Mouse (Mus musculus): ENCODE measurements around the gene Rrp8. TPM values are rescaled to one million over a fixed set of nuclear protein-coding genes. Genes with fewer than 3 reads are reported as not detected.
A peak's percentile ranks its signal among the peaks of the same experiment; 100 is the strongest.

Rrp8 gene
- polyA plus RNA-seq, 1 experiment from 2014 or later = 41.2 TPM

DNA sequence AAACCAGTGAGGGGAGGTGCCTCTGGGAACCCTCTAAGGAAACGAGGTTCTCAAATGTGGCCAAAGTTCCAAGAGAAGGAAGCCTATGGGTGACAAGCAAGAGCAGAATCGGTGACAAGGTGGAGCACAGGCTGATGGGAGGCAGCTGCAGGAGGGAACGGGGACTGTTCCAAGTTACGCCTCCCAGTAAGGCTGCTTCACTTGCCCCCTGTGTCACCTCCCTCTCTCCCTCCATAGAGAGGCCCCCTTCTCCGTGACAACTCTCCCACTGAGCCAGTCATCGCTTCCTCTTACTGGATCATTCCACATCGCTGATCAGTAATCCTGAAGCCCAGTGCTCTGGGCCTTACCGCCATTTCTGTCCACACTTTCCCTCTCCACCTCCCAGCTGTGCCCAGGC, 37.5 kb upstream of the Rrp8 start:
- H3K27ac ChIP-seq (ENCODE audit: low read depth, low read length) = no peak overlapping the region
- no peaks in the 10 kb centered on the region for H3K27me3 ChIP-seq (ENCODE audit: control insufficient read depth, insufficient read depth, low read length)
- H3K9ac ChIP-seq (ENCODE audit: low read length) = no peak overlapping the region
- H3K36me3 ChIP-seq (ENCODE audit: control insufficient read depth, insufficient read depth, low read length) = peaks cover 21% of the 10 kb centered on the region; the same call in 1 of the 2 replicates
- ATAC-seq (ENCODE audit: low FRiP score) (peak; percentile 41; the same call in 1 of the 2 replicates), DNase-seq (ENCODE audit: low spot score, missing footprints) (no peak)
- WGBS = 29% methylated on average over 8 of the region's 8 CpGs
- H3K4me2 ChIP-seq = no peak overlapping the region
- no peaks in the 10 kb centered on the region for H3K9me3 ChIP-seq (ENCODE audit: control insufficient read depth, low read length)
- H3K4me3 ChIP-seq (ENCODE audit: low read depth, low read length) = no peak overlapping the region
- peaks cover 14% of the 10 kb centered on the region for H3K4me1 ChIP-seq (ENCODE audit: control insufficient read depth, insufficient read depth, low read length)

DNA sequence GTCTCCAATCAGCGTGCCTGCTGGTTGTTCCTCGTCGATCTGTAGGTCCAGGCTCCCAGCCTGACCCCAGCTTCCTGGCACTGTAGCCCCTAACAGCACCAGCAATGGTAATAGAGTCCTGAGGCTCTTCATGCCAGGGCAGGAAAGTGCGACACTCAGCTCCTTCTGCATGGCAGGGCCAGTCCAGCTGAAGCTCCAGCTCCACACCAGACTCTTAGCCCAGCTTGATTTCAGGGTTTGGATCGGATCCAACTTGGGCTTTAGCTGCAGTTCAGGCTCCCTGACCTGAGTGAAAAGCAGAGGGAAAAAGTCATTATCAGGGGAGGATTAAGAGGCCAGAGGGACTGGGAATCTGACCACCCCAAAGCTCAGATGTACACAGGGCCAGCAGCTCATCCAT, 35.9 kb upstream of the Rrp8 start:
- DNase-seq (ENCODE audit: low spot score, missing footprints) = no peak
- Histone ChIP-seq H3K4me1 (ENCODE audit: control insufficient read depth, insufficient read depth, low read length) (peaks cover 17% of the 10 kb centered on the region), H3K4me3 (ENCODE audit: low read depth, low read length) (no peak overlapping the region), H3K9ac (ENCODE audit: low read length) (no peak overlapping the region), H3K27me3 (ENCODE audit: control insufficient read depth, insufficient read depth, low read length) (no peaks in the 10 kb centered on the region), H3K27ac (ENCODE audit: low read depth, low read length) (no peak overlapping the region), H3K9me3 (ENCODE audit: control insufficient read depth, low read length) (no peaks in the 10 kb centered on the region), H3K36me3 (ENCODE audit: control insufficient read depth, insufficient read depth, low read length) (peaks cover 21% of the 10 kb centered on the region; the same call in 1 of the 2 replicates), H3K4me2 (no peak overlapping the region)
- ATAC-seq (ENCODE audit: low FRiP score) = no peak
- 70% methylated on average over 5 of the region's 5 CpGs for WGBS

- Histone ChIP-seq H3K27ac (ENCODE audit: low read depth, low read length) (no peak overlapping the region), H3K36me3 (ENCODE audit: control insufficient read depth, insufficient read depth, low read length) (peaks cover 21% of the 10 kb centered on the region; the same call in 1 of the 2 replicates), H3K4me2 (no peak overlapping the region), H3K9me3 (ENCODE audit: control insufficient read depth, low read length) (no peaks in the 10 kb centered on the region), H3K27me3 (ENCODE audit: control insufficient read depth, insufficient read depth, low read length) (no peaks in the 10 kb centered on the region), H3K4me3 (ENCODE audit: low read depth, low read length) (no peak overlapping the region), H3K9ac (ENCODE audit: low read length) (no peak overlapping the region), H3K4me1 (ENCODE audit: control insufficient read depth, insufficient read depth, low read length) (peaks cover 24% of the 10 kb centered on the region)
- DNase-seq (ENCODE audit: low spot score, missing footprints) (no peak), ATAC-seq (ENCODE audit: low FRiP score) (no peak)
- WGBS = 94% methylated on average over 15 of the region's 15 CpGs
Measured at GRCm38 (mm10) chr7:105772331-105772730, 35.1 kb upstream of the Rrp8 start.

DNA sequence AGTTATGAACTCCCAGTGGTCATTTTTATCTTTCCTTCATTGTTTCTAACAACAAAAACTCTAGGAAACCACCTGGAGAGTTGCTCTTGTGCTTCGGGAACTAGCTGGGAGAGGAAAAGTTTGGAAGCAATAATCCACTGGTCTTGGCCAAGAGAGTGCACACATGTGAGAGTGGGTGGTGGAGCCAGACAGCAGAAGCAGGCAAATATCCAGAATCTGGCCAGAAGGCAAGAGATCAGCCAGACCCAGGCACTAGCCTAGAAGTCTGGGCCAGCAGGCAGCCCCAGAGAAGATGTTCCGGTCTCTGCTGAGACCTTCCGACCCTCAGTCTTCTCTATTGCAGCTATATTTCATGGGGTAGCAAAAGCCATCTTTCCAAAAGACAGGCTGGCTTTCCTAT, 32.8 kb upstream of the Rrp8 start:
- DNase-seq (ENCODE audit: low spot score, missing footprints) (no peak), ATAC-seq (ENCODE audit: low FRiP score) (no peak)
- Histone ChIP-seq H3K4me3 (ENCODE audit: low read depth, low read length) (no peak overlapping the region), H3K27ac (ENCODE audit: low read depth, low read length) (no peak overlapping the region), H3K9me3 (ENCODE audit: control insufficient read depth, low read length) (no peaks in the 10 kb centered on the region), H3K36me3 (ENCODE audit: control insufficient read depth, insufficient read depth, low read length) (peaks cover 28% of the 10 kb centered on the region; the same call in 1 of the 2 replicates), H3K4me1 (ENCODE audit: control insufficient read depth, insufficient read depth, low read length) (peaks cover 21% of the 10 kb centered on the region), H3K9ac (ENCODE audit: low read length) (no peak overlapping the region), H3K27me3 (ENCODE audit: control insufficient read depth, insufficient read depth, low read length) (no peaks in the 10 kb centered on the region), H3K4me2 (no peak overlapping the region)
- 94% methylated on average over 3 of the region's 3 CpGs for WGBS

DNA sequence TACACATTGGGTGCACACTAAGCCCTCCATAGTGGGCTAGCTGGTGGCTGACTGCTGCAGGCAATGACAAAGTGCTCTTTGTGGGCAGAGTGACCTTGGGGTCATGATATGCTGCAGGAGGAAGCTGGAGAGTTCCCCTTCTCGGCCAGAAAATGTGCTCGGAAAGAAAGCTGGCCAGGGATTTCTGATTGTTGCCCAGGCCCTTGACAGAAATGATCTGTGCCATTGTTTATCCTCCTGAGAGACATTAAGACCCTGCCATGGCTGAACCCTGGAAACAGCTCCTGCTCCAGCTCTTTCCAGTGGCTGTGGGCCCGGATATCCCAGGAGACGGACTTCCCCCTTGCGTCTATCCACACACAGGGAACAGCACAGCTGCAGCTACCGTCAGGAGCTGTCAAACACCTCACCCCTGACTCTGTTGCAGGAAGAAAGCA, 30.6 kb upstream of the Rrp8 start:
- 18% methylated on average over 6 of the region's 6 CpGs for WGBS
- no peak for DNase-seq (ENCODE audit: low spot score, missing footprints)
- Histone ChIP-seq H3K4me3 (ENCODE audit: low read depth, low read length) (no peak overlapping the region), H3K36me3 (ENCODE audit: control insufficient read depth, insufficient read depth, low read length) (peaks cover 44% of the 10 kb centered on the region), H3K4me2 (peak overlapping the region; percentile 16; the same call in 1 of the 2 replicates), H3K9ac (ENCODE audit: low read length) (0 out of 2 replicates have a peak overlapping the region, but pooled peaks have one; percentile 0), H3K4me1 (ENCODE audit: control insufficient read depth, insufficient read depth, low read length) (peaks cover 19% of the 10 kb centered on the region), H3K9me3 (ENCODE audit: control insufficient read depth, low read length) (no peaks in the 10 kb centered on the region), H3K27ac (ENCODE audit: low read depth, low read length) (peak overlapping the region; percentile 52), H3K27me3 (ENCODE audit: control insufficient read depth, insufficient read depth, low read length) (peaks cover 20% of the 10 kb centered on the region)
- ATAC-seq (ENCODE audit: low FRiP score) = peak; percentile 81

GRCm38 (mm10) chr7:105764331-105764730, 27.1 kb upstream of the Rrp8 start:
- Histone ChIP-seq H3K27ac (ENCODE audit: low read depth, low read length) (no peak overlapping the region), H3K4me3 (ENCODE audit: low read depth, low read length) (no peak overlapping the region), H3K36me3 (ENCODE audit: control insufficient read depth, insufficient read depth, low read length) (peaks cover 38% of the 10 kb centered on the region), H3K9me3 (ENCODE audit: control insufficient read depth, low read length) (no peaks in the 10 kb centered on the region), H3K4me1 (ENCODE audit: control insufficient read depth, insufficient read depth, low read length) (peaks cover 23% of the 10 kb centered on the region), H3K27me3 (ENCODE audit: control insufficient read depth, insufficient read depth, low read length) (peaks cover 32% of the 10 kb centered on the region), H3K4me2 (no peak overlapping the region), H3K9ac (ENCODE audit: low read length) (no peak overlapping the region)
- DNase-seq (ENCODE audit: low spot score, missing footprints) (no peak), ATAC-seq (ENCODE audit: low FRiP score) (no peak)
- WGBS = 93% methylated on average over 11 of the region's 11 CpGs

DNA sequence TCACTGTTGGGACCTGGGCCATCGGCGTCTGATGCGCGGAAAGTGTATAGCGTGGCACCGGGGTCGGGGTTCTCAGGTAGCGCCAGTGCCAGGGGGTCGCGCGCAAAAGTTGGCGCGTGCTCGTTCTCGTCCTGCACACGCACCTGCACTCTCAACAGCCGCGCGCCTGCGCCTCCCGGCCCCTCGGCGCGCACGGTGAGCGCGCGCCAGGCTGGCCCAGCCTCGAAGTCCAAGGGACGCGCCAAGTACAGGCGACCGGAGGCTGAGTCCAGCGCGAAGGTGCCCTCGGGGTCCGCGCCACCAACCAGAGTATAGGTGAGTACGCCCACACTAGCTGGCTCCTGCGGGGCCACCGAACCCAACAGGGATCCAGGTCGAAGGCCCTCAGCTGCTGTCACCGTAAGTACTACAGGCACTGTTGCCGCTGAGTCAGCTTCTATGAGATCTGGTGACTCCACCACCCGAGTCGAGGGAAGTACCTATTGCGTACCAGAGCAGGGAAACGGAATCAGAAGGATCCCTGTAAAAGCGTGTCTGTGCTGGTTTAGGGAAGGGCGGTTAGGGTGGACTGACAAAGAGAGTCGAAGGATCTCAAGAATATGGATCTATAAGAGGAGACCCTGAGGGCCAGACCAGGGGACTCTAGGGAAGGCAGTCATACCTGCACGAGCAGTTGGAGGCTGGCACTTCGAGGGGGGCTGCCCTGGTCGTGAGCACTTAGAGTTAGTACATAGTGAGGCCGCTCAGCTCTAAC, 25.5 kb upstream of the Rrp8 start:
- DNase-seq (ENCODE audit: low spot score, missing footprints) = peak; percentile 93
- peaks cover 8% of the 10 kb centered on the region for H3K4me1 ChIP-seq (ENCODE audit: control insufficient read depth, insufficient read depth, low read length)
- peaks cover 32% of the 10 kb centered on the region for H3K27me3 ChIP-seq (ENCODE audit: control insufficient read depth, insufficient read depth, low read length)
- no peaks in the 10 kb centered on the region for H3K9me3 ChIP-seq (ENCODE audit: control insufficient read depth, low read length)
- H3K4me3 ChIP-seq (ENCODE audit: low read depth, low read length) = no peak overlapping the region
- no peak overlapping the region for H3K9ac ChIP-seq (ENCODE audit: low read length)
- peaks cover 50% of the 10 kb centered on the region for H3K36me3 ChIP-seq (ENCODE audit: control insufficient read depth, insufficient read depth, low read length)
- WGBS = 15% methylated on average over 55 of the region's 55 CpGs
- peak; percentile 17; the same call in 1 of the 2 replicates for ATAC-seq (ENCODE audit: low FRiP score)
- H3K4me2 ChIP-seq = no peak overlapping the region
- no peak overlapping the region for H3K27ac ChIP-seq (ENCODE audit: low read depth, low read length)

DNA sequence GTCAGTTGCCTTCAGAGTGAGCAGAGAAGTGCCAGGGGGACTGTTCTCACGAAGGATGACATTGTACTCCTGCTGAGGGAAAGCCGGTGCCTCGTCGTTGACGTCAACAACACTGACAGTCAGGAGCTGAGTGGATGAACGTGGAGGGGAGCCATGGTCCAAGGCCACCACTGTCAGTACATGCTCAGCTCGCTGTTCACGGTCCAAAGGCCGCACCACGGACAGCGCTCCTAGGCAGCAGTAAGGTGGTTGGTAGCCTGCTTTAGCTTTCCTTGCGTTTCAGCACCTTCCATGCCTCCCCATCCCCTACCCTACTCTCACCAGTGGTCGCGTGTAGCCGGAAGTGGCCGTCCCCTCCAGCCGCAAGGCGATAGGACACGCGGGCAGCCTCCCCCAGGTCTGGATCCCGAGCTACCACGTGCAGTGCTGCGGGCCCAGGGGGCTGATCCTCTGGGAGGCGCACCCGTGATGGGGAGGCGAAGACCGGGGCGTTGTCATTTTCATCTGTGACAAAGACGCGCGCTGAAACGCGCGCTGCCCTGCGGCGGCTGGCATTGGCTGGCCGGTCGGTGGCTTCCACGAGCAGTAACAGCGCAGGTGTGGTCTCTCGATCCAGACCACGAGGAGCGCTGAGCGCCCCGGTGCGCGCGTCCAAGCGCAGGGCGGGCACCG, 24.8 kb upstream of the Rrp8 start:
- Histone ChIP-seq H3K4me2 (no peak overlapping the region), H3K36me3 (ENCODE audit: control insufficient read depth, insufficient read depth, low read length) (peaks cover 52% of the 10 kb centered on the region)
- DNase-seq (ENCODE audit: low spot score, missing footprints) = no peak

DNA sequence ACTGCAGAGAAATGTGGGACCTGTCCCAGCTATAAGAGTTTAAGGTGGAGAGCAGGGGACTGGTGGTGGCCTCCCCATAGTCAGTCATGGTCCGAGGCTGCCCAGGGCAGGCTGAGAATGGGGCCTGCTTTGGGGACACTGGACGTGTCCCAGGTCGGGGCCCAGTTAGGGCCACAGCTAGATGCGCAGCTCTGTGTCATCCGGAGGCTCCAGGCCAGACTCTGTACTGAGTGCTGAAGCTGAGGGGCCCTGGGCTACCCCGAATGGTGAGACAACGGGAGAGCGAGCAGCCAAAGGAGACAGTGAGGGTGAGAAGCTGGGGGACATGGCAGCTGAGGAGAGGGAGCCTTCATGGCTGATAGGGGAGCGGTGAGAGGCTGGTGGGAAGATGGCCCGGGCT, 16.1 kb upstream of the Rrp8 start:
- H3K4me2 ChIP-seq = no peak overlapping the region
- H3K9ac ChIP-seq (ENCODE audit: low read length) = no peak overlapping the region
- no peak overlapping the region for H3K27ac ChIP-seq (ENCODE audit: low read depth, low read length)
- 89% methylated on average over 10 of the region's 10 CpGs for WGBS
- peaks cover 8% of the 10 kb centered on the region for H3K4me1 ChIP-seq (ENCODE audit: control insufficient read depth, insufficient read depth, low read length)
- ATAC-seq (ENCODE audit: low FRiP score) = no peak
- H3K4me3 ChIP-seq (ENCODE audit: low read depth, low read length) = no peak overlapping the region
- no peaks in the 10 kb centered on the region for H3K27me3 ChIP-seq (ENCODE audit: control insufficient read depth, insufficient read depth, low read length)
- DNase-seq (ENCODE audit: low spot score, missing footprints) = no peak
- H3K36me3 ChIP-seq (ENCODE audit: control insufficient read depth, insufficient read depth, low read length) = peaks cover 27% of the 10 kb centered on the region
- no peaks in the 10 kb centered on the region for H3K9me3 ChIP-seq (ENCODE audit: control insufficient read depth, low read length)

More for the DNA sequence above, 24.8 kb upstream of the Rrp8 start:
- Histone ChIP-seq H3K9ac (ENCODE audit: low read length) (no peak overlapping the region), H3K4me1 (ENCODE audit: control insufficient read depth, insufficient read depth, low read length) (0 out of 2 replicates have a peak, but pooled peaks cover 4% of the 10 kb centered on the region), H3K27me3 (ENCODE audit: control insufficient read depth, insufficient read depth, low read length) (peaks cover 32% of the 10 kb centered on the region), H3K27ac (ENCODE audit: low read depth, low read length) (no peak overlapping the region), H3K4me3 (ENCODE audit: low read depth, low read length) (no peak overlapping the region), H3K9me3 (ENCODE audit: control insufficient read depth, low read length) (no peaks in the 10 kb centered on the region)
- 0 out of 2 replicates have a peak, but pooled peaks have one; percentile 31 for ATAC-seq (ENCODE audit: low FRiP score)
- 16% methylated on average over 51 of the region's 51 CpGs for WGBS
